Mouse (Mus musculus): ENCODE data around the gene 1700092M07Rik.

- TF ChIP-seq CTCF (IDR thresholded peaks at IDR 0.05; ENCODE audit: low read depth, low read length) (no peak), GATA2 (IDR thresholded peaks at IDR 0.05; ENCODE audit: borderline replicate concordance, low read depth, low read length) (no peak)
Measured at GRCm38 (mm10) chr19:8739646-8740045, 872 bp upstream of the 1700092M07Rik start.

Measured in G1E (cell line).